Mouse (Mus musculus) liver, adult 2 months (tissue): ENCODE results near the gene Macc1.
A peak's percentile ranks its signal among the peaks of the same experiment; 100 is the strongest.

Experiments used
- CTCF ChIP-seq: fragments of 200-500 bp; IDR thresholded peaks from 2 replicates; pipeline ENCODE4 v1.5.1; 2011; ENCODE audit warnings: low read depth, low read length, control low read depth
- POLR2A ChIP-seq: fragments of 200-500 bp; IDR thresholded peaks from 2 replicates; pipeline ENCODE4 v1.6.1; 2011; ENCODE audit warnings: low read length, control low read depth; ENCODE audit not compliant: insufficient read depth; ENCODE audit errors: extremely low read depth

DNA sequence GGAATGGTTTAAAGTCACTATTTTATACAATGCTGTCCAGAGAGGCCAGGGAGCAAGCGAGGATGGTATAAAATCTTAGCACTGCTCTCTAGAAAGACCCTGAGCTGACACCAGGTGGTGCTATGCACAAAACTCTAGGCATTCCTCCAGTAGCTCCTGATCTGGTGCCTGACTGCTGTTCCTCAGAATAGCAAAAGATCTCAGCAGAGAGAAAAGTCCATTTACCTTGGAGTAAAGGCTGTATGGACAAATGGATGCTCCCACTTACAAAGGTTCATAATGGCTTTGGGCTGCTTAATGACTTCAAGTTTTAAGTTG lies 112.8 kb downstream of the Macc1 start:
- TF ChIP-seq CTCF: peak; percentile 29; the same call in 1 of the 2 replicates
- no peak for TF ChIP-seq POLR2A
